Mouse (Mus musculus): ENCODE data around the gene Rab4a.

DNA sequence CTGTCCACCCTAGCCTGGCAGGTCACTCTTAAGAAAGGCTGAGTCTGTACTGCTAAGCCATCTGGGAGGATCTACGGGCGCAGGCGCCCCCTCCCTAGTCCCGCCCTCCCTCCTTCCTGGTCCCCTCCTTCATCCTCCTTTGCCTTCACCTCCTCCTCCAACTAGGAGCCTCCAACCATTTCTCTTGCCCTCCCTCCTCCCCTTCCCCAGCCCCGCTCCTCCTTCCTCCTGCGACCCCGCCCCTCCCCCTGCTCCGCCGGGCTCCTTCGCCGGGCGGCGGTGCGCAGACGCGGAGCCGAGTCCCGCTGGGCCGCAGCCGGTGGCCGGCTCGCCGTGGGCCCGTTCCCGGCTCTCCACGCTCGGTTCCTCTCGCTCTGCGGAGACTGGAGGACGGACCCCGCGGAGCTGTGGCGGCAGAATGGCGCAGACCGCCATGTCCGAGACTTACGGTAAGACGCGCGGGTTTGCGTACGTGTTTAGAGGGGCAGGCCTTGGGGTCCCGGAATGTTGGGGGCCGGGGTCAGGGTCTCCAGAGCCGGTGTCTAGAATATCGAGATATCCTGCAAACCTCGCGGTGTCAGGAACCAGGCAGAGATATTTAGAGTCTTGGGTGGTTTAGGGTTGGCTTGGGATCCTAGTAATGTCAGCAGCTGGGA, at the start of gene Rab4a:
- TF ChIP-seq CTCF (IDR thresholded peaks at IDR 0.05; ENCODE audit: control insufficient read depth, insufficient read depth, insufficient replicate concordance, low read depth, low read length): no peak
- no peak for TF ChIP-seq POLR2A (IDR thresholded peaks at IDR 0.05; ENCODE audit: control insufficient read depth, low read depth, low read length)
